Mouse (Mus musculus): ENCODE measurements around the gene Snrpa.

Gene Snrpa

GRCm38 (mm10) chr7:27166614-27167474 lies 29.2 kb downstream of the Snrpa start, which contains the start of gene Egln2:
Gene Egln2 (minus strand): TSS chr7:27166802.
- DNase-seq (ENCODE audit: low spot score), result peak; percentile 84

- no peak for DNase-seq (ENCODE audit: low spot score)
Observed at GRCm38 (mm10) chr7:27166229-27166613, 29.9 kb downstream of the Snrpa start.

DNA sequence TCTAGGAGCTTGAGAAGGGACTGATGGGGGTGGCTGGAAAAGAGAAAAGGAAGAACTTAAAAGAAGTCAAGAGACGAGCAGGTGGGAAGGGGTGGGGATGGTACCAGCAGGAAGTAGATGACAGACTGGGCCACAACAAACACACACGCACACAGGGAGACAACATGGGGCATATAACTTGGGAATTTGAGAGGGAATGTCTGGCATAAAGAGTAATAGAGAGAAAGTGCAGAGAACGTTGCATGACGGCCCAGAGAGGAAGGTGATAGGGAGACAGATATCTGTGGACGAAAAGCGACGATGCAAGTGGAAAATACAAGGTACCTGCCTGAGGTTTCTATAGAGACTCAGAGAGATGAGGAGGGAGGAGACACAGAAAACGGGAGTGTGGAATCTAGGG lies 30.4 kb downstream of the Snrpa start:
- DNase-seq (ENCODE audit: low spot score), result no peak

DNA sequence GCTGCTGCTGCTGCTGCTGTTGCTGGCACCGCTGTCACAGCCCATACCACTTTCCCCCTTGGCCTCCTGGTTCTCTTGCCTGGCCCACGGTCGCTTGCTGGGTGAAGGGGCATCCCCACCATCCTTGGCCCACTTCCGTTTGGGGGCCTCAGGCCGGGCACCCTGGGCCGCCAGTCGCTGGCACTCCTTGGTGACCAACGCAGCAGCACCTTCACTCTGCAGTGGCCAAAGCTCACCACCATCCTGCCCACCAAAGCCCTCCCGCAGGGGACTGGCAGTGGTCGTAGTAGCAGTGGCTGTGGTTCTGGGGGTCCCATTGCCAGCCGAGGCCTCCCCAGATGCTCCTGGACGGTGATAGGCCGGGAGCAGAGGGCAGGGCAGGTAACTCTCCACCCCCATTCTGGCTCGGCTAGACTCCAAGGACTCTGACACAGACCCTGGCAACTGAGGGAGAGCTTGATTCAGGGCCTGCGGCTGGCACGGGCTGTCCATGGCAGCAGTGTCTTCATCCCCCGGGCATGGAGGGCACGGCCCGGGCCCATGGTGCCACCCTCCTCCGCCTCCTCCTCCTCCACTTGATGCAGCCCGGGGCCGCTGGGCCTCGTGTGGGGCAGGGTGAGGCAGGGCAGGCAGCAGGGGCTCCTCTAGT lies 30.9 kb downstream of the Snrpa start:
- no peak for DNase-seq (ENCODE audit: low spot score)

DNA sequence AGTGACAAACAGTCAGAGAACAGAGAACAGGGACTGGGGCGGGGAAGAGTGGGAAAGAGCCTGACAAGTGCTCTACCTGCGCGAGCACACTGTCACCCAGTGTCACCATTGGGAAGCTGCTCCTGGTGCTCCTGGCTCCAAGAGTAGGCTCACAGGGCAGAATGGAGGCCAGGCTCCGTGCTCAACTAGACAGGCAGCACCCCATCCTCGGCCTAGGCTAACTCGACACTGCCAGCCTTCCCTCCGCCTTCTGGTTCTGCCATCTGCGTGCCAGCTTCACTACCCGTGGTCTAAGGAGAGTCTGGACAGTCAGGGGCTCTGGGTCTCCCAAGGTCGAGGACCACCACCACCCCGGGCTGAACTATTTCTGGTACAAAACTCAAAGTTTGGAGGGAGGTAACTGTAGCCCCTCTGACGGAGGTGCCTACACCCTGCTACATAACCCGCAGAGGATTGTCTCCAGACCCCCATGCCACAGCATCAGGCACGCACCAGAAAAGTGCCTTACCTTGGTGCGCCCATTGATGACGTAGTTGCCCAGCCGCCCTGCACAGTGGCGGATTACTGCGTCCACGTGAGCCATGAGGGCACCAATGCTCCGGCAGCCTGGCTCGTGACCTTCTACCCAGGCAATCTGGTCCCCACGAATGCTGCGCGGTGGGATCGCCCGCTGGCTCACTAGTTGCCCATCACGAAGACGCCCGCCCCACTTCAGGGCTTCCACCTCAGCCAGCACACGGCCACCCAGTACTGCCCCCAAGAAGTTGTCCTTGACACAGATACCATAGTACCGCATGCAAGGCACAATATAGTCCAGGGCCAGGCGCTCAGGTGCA lies 31.7 kb downstream of the Snrpa start:
- no peak for DNase-seq (ENCODE audit: low spot score)

GRCm38 (mm10) chr7:27163450-27163805 lies 32.6 kb downstream of the Snrpa start:
- DNase-seq (ENCODE audit: low spot score), result no peak

DNA sequence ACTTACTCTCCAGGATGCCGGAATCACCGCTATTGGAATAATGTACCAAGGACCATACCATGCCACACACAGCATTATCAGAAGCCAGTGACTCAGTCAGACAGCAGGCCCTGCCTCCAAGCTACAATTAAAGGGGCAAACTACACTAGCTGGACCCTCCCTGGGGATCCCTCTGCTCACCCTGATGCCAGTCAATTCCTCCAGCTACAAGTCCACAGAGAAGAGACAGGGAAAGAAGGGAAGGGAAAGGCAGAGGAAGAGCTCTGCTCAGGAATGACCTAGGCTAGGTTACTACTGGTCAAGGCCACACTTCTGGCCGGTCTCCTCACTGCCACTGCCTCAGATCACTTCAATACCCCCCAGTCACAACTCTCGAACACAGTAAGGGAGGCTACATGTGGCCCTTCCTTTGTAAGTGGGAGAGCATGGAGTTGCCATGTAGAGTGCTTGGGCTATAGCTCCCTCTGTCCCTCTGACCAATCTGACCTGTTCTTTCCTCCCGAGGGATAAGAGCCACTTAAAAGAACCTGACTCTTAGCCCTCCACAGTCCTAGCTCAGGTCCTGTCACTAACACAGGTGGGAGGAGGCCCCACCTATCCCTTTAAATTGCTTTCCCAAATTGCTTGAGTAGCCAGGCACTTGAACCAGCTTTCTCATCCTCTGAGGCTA lies 33.2 kb downstream of the Snrpa start:
- DNase-seq (ENCODE audit: low spot score), result no peak

- no peak for DNase-seq (ENCODE audit: low spot score)
Observed at GRCm38 (mm10) chr7:27161744-27162143, 34.3 kb downstream of the Snrpa start.

- DNase-seq (ENCODE audit: low spot score), result no peak
Observed at GRCm38 (mm10) chr7:27160921-27161320, 35.1 kb downstream of the Snrpa start.

DNA sequence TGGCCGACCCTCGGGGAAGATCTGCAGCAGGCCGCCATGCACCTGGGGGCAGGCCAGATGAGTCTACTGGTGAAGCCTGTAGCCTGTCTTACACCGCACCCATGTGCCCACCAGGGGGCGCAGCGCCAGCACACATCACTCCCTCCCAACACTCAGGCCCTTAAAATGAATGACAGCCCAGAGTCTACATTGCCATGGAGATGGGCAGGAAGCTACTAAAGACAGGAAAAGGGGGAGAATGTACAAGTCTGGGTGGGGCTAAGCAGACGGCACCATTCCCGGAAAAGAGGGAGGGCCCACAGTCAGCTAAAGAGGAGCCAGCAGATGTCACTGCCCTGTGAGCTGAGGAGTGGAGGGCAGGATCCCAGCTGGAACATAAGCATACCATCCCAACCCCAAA lies 36.2 kb downstream of the Snrpa start:
- peak; percentile 89 for DNase-seq (ENCODE audit: low spot score)

GRCm38 (mm10) chr7:27159256-27159655 lies 36.8 kb downstream of the Snrpa start:
- no peak for DNase-seq (ENCODE audit: low spot score)

- no peak for DNase-seq (ENCODE audit: low spot score)
Observed at GRCm38 (mm10) chr7:27158171-27158570, 37.9 kb downstream of the Snrpa start.

DNA sequence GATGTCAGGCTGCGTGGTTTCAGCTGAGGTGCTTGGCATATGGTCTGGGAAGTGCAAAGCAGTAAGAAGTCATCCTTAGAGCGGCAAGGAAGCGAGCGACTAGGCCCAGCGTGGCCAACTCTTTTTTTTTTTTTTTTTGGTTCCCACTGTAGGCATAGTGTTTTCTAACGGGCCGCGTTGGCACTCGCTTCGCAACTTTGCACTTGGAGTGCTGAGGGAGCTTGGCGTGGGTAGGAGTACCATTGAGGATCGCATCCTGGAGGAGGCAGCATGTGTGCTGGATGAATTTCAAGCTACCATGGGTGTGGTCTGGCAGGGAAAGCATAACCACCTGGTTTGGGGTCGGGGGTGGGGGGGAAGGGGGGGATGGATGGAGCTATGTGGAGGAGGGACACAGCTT lies 40.1 kb downstream of the Snrpa start:
- no peak for DNase-seq (ENCODE audit: low spot score)

GRCm38 (mm10) chr7:27153205-27153764 lies 42.8 kb downstream of the Snrpa start, which contains the start of gene Cyp2t4:
Gene Cyp2t4 (plus strand): TSS chr7:27153714.
- DNase-seq (ENCODE audit: low spot score), result no peak
